Mouse (Mus musculus): ENCODE measurements around the gene Crip1.

DNA sequence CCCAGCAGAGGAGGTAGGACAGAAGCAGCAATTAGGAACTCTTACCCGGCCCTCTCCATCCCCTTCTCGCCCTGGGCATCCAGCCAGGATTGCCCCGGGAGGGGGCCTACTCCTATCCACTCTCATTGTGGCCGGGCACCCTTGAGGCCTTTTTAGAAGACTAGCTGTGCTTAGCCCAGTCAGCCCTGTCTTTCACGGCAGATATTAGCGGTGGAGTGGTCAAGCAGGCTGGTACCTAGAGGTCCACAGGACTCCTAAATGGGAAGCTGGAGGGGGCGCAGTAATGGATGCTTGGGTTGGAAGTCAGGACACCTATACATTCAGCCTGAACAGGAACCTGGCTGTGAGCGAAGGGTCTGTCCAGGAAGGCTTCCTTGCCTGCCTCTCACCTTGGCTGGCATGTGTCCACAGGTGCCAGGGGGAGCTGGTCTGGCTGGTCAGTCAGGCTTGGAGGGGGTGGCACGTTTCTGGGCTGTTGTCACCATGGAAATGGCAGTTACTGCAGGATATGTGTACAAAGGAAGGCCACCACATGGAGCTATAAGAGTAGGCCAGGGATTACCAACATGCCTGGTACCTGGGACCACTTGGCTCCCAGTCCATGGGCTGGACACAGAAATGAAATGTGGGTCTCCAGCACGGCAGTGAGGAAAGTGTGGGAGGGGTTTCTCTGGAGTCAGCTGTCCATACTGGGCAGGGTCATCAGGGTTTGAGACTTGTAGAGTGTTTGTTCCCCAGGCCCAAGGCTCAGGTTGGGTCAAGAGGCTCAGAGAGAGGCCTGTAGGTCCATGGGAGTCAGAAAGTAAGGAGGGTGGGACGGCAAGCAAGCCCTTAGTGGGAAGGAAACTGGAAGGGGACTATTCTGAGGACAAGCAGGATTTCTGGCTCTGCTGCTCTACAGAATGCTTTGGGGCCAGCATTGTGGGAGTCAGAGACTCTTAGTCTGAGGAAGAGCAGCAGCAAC, 6.9 kb upstream of the Crip1 start:
- TF ChIP-seq USF1 (IDR thresholded peaks at IDR 0.05; ENCODE audit: low read depth) (no peak), CTCF (IDR thresholded peaks at IDR 0.05; ENCODE audit: control insufficient read depth, insufficient read depth, insufficient read length) (no peak), MAX (IDR thresholded peaks at IDR 0.05) (no peak), FOSL1 (IDR thresholded peaks at IDR 0.05; ENCODE audit: insufficient read depth, low read length, poor library complexity, severe bottlenecking) (no peak), MYOG (IDR thresholded peaks at IDR 0.05; ENCODE audit: control insufficient read depth, extremely low read depth, insufficient read length) (no peak)
